Mouse (Mus musculus) heart, postnatal 0 days (tissue): ENCODE measurements around the gene Rtf2. TPM values are rescaled to one million over a fixed set of nuclear protein-coding genes. Genes with fewer than 3 reads are reported as not detected.

Experiments used
- ATAC-seq: fragments of 200-750 bp; cut with Nextera tagmentation; 2 replicates; pipeline ENCODE4 v1.8.0; 2017; ENCODE audit warnings: low read depth, moderate number of reproducible peaks, moderate library complexity; ENCODE audit not compliant: insufficient read depth
- DNase-seq: peaks from one replicate; pipeline ENCODE4 v3.0.0-alpha.2; 2016; ENCODE audit warnings: low spot score
- H3K27ac ChIP-seq: fragments of 300-500 bp; sonication (generic); 2 replicates; pipeline ENCODE4 v1.5.1; 2014; ENCODE audit warnings: low read depth, mild to moderate bottlenecking
- H3K27me3 ChIP-seq: fragments of 300-500 bp; sonication (generic); 2 replicates; pipeline ENCODE4 v1.6.1; 2014; ENCODE audit warnings: low read length, mixed read lengths; ENCODE audit not compliant: control insufficient read depth, insufficient read depth
- H3K36me3 ChIP-seq: fragments of 300-500 bp; sonication (generic); replicated peaks from 2 replicates; pipeline ENCODE4 v1.6.1; 2014; ENCODE audit warnings: low read length, mixed read lengths; ENCODE audit not compliant: control insufficient read depth, insufficient read depth
- H3K4me1 ChIP-seq: fragments of 300-500 bp; sonication (generic); 2 replicates; pipeline ENCODE4 v1.6.1; 2014; ENCODE audit warnings: antibody characterized with exemption; ENCODE audit not compliant: control insufficient read depth, insufficient read depth
- H3K4me2 ChIP-seq: fragments of 300-500 bp; sonication (generic); 2 replicates; pipeline ENCODE4 v1.6.1; 2014; ENCODE audit warnings: low read depth, mild to moderate bottlenecking, low read length, moderate library complexity
- H3K4me3 ChIP-seq: fragments of 300-500 bp; sonication (generic); 2 replicates; pipeline ENCODE4 v1.5.1; 2014; ENCODE audit warnings: low read depth, low read length
- H3K9ac ChIP-seq: fragments of 300-500 bp; sonication (generic); replicated peaks from 2 replicates; pipeline ENCODE4 v1.6.1; 2014; ENCODE audit warnings: low read depth, low read length, mixed read lengths
- H3K9me3 ChIP-seq: fragments of 300-500 bp; sonication (generic); replicated peaks from 2 replicates; pipeline ENCODE4 v1.6.1; 2016; ENCODE audit warnings: low read length; ENCODE audit not compliant: control insufficient read depth
- CTCF ChIP-seq: IDR thresholded peaks from 2 replicates; pipeline ENCODE4 v1.5.1; 2016; ENCODE audit warnings: antibody characterized with exemption, control low read depth, low read depth
- EP300 ChIP-seq: IDR thresholded peaks from 2 replicates; pipeline ENCODE4 v1.6.1; 2016; ENCODE audit warnings: antibody characterized with exemption, low read depth
- WGBS: fragments of 180-500 bp; shearing (Covaris S2); extraction: QIAGEN DNeasy Blood & Tissue Kit; methylation state at CpG from one replicate; pipeline ENCODE4 v1.1.7; 2014; 5-methylcytosine and 5-hydroxymethylcytosine counted together
- polyA plus RNA-seq: library from polyadenylated mRNA; unstranded; fragments of >200 nt; fragmentation: Nextera tagmentation; extraction: Ambion mirVana; gene quantifications from 2 replicates; pipeline ENCODE4 v1.2.1, GENCODE M21; 2015
- total RNA-seq: library from RNA; depleted of rRNA; stranded (reverse); fragments of >200 nt; gene quantifications from 2 replicates; pipeline ENCODE4 v1.2.3, GENCODE M21; 2014; ENCODE audit warnings: low replicate concordance

The Rtf2 gene
- total and polyA plus RNA-seq, 2 experiments from 2014 or later = 34.0 to 45.1 TPM

DNA sequence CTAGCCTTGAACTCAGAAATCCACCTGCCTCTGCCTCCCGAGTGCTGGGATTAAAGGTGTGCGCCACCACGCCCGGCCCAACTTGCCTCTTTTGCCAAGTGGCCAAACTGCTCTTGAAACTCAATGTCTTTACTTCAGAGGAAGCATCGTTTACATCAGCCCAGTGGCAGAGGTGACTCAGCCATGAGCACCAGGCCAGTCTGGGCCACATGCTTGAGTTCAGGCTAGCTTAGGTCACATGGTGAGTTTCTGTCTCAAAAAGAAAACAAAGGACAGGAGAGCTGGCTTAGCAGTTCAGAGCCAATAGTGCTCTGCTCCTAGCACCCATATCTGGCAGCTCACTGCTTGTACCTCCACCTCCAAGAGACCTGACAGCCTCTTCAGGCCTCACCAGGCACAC lies 26.9 kb downstream of the Rtf2 start:
- DNase-seq (no peak), ATAC-seq (no peak)
- H3K4me1 ChIP-seq = no peaks in the 10 kb centered on the region
- WGBS = 96% methylated on average over 5 of the region's 5 CpGs
- H3K27ac ChIP-seq = no peak overlapping the region
- no peak overlapping the region for H3K9ac ChIP-seq
- no peak overlapping the region for H3K4me2 ChIP-seq
- no peaks in the 10 kb centered on the region for H3K27me3 ChIP-seq
- no peaks in the 10 kb centered on the region for H3K9me3 ChIP-seq
- TF ChIP-seq CTCF (no peak), EP300 (no peak)
- H3K4me3 ChIP-seq = no peak overlapping the region
- peaks cover 67% of the 10 kb centered on the region for H3K36me3 ChIP-seq

DNA sequence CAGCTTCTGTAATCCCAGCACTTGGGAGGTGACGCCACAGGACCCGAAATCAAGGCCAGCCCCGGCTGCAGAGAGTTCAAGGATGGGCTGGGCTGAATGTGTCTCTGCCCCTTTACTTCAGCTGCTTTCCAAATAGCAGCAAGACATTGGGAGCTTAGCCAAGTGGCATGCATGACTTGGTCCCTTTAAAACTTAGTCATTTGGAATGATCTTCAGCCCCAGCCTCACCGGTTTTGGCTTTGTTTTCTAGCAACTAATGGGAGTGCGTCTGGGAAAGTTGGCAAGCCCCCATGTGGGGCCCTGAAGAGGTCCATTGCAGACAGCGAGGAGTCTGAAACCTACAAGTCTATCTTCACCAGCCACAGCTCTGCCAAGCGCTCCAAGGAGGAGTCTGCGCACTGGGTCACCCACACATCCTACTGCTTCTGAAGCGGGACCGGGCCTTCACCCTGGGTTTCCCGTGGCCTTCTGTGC lies 28.0 kb downstream of the Rtf2 start:
- H3K9ac ChIP-seq = no peak overlapping the region
- DNase-seq (no peak), ATAC-seq (peak; percentile 8; the same call in 1 of the 2 replicates)
- H3K4me2 ChIP-seq = no peak overlapping the region
- no peak overlapping the region for H3K27ac ChIP-seq
- no peak for TF ChIP-seq CTCF
- TF ChIP-seq EP300 = no peak
- H3K36me3 ChIP-seq = peaks cover 58% of the 10 kb centered on the region
- no peak overlapping the region for H3K4me3 ChIP-seq
- H3K9me3 ChIP-seq = no peaks in the 10 kb centered on the region
- no peaks in the 10 kb centered on the region for H3K4me1 ChIP-seq
- 78% methylated on average over 11 of the region's 11 CpGs for WGBS
- H3K27me3 ChIP-seq = no peaks in the 10 kb centered on the region

DNA sequence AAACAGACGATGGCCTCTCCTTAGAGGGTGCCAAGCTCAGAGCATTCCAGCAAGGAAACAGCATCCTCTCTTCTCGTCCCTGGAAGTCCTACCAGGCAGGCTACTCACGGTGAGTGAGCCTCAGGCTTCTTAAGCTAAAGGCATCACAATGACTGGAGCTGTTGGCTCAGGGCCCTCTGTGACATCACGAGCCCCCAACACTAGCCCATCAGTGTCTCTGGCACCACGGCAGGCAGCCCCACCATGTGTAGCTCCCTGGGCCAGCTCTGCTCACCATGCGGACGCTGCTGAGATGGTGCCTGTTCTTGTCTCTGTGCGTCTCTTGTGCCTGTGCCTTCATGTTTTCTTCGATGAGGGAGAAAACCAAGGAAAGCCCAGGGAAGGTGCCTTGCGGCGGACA lies 32.0 kb downstream of the Rtf2 start, which contains the start of gene Fam209:
Gene Fam209, plus strand, starts transcription at position 203 of the 400 bp plus-strand sequence.
- no peak within 1 kb of the TSS for H3K9ac ChIP-seq
- TF ChIP-seq CTCF = no peak
- TF ChIP-seq EP300 = no peak
- 83% methylated on average over 11 of the region's 11 CpGs for WGBS

DNA sequence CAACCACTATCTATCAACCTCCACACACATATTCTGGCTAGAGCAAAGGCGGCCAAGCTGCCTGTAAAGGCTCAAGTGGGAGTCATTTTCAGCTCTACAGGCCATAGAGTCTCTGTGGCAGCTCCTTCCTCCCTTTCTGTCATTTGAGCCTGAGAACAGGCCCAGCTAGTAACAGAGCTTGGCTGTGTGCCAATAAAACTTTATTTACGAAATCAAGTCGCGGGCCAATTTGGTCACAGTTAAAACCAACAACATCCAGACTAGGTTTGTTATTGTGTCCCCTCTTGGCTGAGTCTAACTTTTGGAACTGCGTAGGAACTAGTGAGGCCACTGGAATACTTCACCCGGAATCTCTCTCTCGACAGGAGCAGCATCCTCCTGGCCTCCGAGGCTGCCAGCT lies 33.2 kb downstream of the Rtf2 start:
- Histone ChIP-seq H3K4me2 (no peak overlapping the region), H3K9ac (no peak overlapping the region), H3K36me3 (peaks cover 15% of the 10 kb centered on the region), H3K9me3 (no peaks in the 10 kb centered on the region), H3K27me3 (no peaks in the 10 kb centered on the region), H3K4me3 (no peak overlapping the region), H3K27ac (no peak overlapping the region), H3K4me1 (no peaks in the 10 kb centered on the region; the same call in 1 of the 2 replicates)
- 40% methylated on average over 8 of the region's 8 CpGs for WGBS
- ATAC-seq = no peak
- TF ChIP-seq EP300 = no peak
- DNase-seq = peak; percentile 37

More for the DNA sequence above, 32.0 kb downstream of the Rtf2 start, which contains the start of gene Fam209:
- H3K27ac ChIP-seq = no peak within 1 kb of the TSS
- no peaks in the 10 kb centered on the region; the same call in 1 of the 2 replicates for H3K4me1 ChIP-seq
- H3K27me3 ChIP-seq = no peaks in the 10 kb centered on the region
- H3K9me3 ChIP-seq = no peaks in the 10 kb centered on the region
- H3K4me2 ChIP-seq = no peak within 1 kb of the TSS
- peaks cover 22% of the 10 kb centered on the region for H3K36me3 ChIP-seq
- DNase-seq (no peak), ATAC-seq (no peak)
- no peak within 1 kb of the TSS for H3K4me3 ChIP-seq

DNA sequence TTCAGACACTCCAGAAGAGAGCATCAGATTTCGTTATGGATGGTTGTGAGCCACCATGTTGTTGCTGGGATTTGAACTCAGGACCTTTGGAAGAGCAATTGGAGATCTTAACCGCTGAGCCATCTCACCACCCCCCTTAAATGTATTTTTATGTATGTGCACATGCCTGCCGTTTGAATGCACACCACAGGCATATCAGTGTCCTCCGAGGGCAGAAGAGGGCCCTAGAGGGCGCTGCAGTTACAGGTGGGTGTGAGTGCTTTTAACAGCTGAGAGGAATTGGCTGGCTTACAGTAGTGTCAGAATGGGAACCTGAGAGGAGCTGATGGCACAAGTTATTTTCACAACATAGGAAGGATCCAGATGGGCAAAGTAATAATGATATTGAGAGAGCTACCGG lies 34.6 kb downstream of the Rtf2 start:
- no peak for DNase-seq
- TF ChIP-seq CTCF (peak; percentile 45), EP300 (no peak)
- 33% methylated on average over 6 of the region's 6 CpGs for WGBS

DNA sequence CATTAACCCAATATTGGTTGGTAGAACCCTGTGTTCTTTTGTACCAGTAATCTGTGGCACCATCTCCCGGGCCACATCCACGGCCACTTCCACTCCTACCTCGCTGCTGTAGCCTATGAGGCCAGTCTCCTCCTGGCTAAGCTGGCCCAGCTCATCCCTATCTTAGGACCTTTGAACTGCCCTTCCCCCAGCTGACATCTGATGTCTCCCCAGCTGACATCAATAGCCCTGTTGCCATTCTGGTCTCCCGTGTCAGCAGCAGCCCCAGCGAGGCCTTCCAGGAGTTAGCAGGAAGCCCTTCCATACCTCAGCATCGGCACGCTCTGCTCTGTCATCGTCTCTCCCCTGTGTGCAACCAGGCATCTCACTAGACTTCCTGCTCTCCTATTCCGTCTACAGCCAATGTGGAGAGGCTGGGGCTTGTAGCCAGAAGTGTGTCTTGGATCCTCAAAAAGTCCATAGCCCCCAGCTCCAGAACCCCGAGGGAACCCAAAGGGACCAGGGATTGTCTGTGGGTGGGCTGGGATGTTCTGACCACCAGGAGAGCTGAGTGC lies 36.4 kb downstream of the Rtf2 start:
- H3K27me3 ChIP-seq = no peaks in the 10 kb centered on the region
- no peaks in the 10 kb centered on the region; the same call in 1 of the 2 replicates for H3K4me1 ChIP-seq
- WGBS = 16% methylated on average over 10 of the region's 10 CpGs
- DNase-seq (no peak), ATAC-seq (no peak)
- no peak overlapping the region for H3K27ac ChIP-seq
- H3K9me3 ChIP-seq = no peaks in the 10 kb centered on the region
- H3K9ac ChIP-seq = no peak overlapping the region
- no peaks in the 10 kb centered on the region for H3K36me3 ChIP-seq
- H3K4me2 ChIP-seq = no peak overlapping the region; the same call in 1 of the 2 replicates
- TF ChIP-seq CTCF (no peak), EP300 (no peak)
- no peak overlapping the region for H3K4me3 ChIP-seq

More for the DNA sequence above, 34.6 kb downstream of the Rtf2 start:
- Histone ChIP-seq H3K27ac (no peak overlapping the region), H3K36me3 (peaks cover 2% of the 10 kb centered on the region), H3K9me3 (no peaks in the 10 kb centered on the region), H3K9ac (no peak overlapping the region), H3K4me2 (no peak overlapping the region), H3K27me3 (no peaks in the 10 kb centered on the region), H3K4me1 (no peaks in the 10 kb centered on the region; the same call in 1 of the 2 replicates), H3K4me3 (no peak overlapping the region)
- ATAC-seq = no peak
